Mouse (Mus musculus): ENCODE measurements at regions not wholly inside any gene's neighbourhood (a gene's known extent, or its start where the extent isn't known, plus 50 kb on each side); places are given as distances from the start of the nearest gene placed in this dataset.

- DNase-seq = no peak
These were observed 166.7 kb downstream of the Cdh26 start for GRCm38 (mm10) chr2:178597084-178597470.

- DNase-seq = no peak
These were observed 168.0 kb downstream of the Cdh26 start for GRCm38 (mm10) chr2:178598371-178598770.

- no peak for DNase-seq
These were observed 168.5 kb downstream of the Cdh26 start for GRCm38 (mm10) chr2:178598836-178599235.

- no peak for DNase-seq
These were observed 173.1 kb downstream of the Cdh26 start for GRCm38 (mm10) chr2:178603443-178603842.

GRCm38 (mm10) chr2:178606733-178607132 is 176.4 kb downstream of the Cdh26 start:
- no peak for DNase-seq

- DNase-seq = no peak
These were observed 180.1 kb downstream of the Cdh26 start for GRCm38 (mm10) chr2:178610211-178610975.

- no peak for DNase-seq
These were observed 184.4 kb downstream of the Cdh26 start for GRCm38 (mm10) chr2:178614761-178615160.

- DNase-seq = no peak
These were observed 192.5 kb downstream of the Cdh26 start for GRCm38 (mm10) chr2:178622801-178623200.

GRCm38 (mm10) chr2:178624475-178624874 is 194.1 kb downstream of the Cdh26 start:
- no peak for DNase-seq

GRCm38 (mm10) chr2:178624907-178625306 is 194.6 kb downstream of the Cdh26 start:
- DNase-seq = no peak

- DNase-seq = no peak
These were observed 199.4 kb downstream of the Cdh26 start for GRCm38 (mm10) chr2:178629756-178630155.

GRCm38 (mm10) chr2:178630511-178630910 is 200.2 kb downstream of the Cdh26 start:
- no peak for DNase-seq

GRCm38 (mm10) chr2:178631336-178631735 is 201.0 kb downstream of the Cdh26 start:
- DNase-seq = no peak

GRCm38 (mm10) chr2:178631966-178632365 is 201.6 kb downstream of the Cdh26 start:
- no peak for DNase-seq

- no peak for DNase-seq
These were observed 202.7 kb downstream of the Cdh26 start for GRCm38 (mm10) chr2:178632831-178633585.

- DNase-seq = no peak
These were observed 203.8 kb downstream of the Cdh26 start for GRCm38 (mm10) chr2:178634116-178634515.

GRCm38 (mm10) chr2:178635685-178636084 is 205.4 kb downstream of the Cdh26 start:
- DNase-seq = no peak

- DNase-seq = no peak
These were observed 206.6 kb downstream of the Cdh26 start for GRCm38 (mm10) chr2:178636901-178637300.

- DNase-seq = no peak
These were observed 212.1 kb downstream of the Cdh26 start for GRCm38 (mm10) chr2:178642137-178643052.

GRCm38 (mm10) chr2:178643053-178643402 is 212.7 kb downstream of the Cdh26 start:
- no peak for DNase-seq

- no peak for DNase-seq
These were observed 213.5 kb downstream of the Cdh26 start for GRCm38 (mm10) chr2:178643841-178644240.

GRCm38 (mm10) chr2:178660071-178660470 is 229.7 kb downstream of the Cdh26 start:
- no peak for DNase-seq

GRCm38 (mm10) chr2:178662396-178662795 is 232.1 kb downstream of the Cdh26 start:
- DNase-seq = no peak
